Mouse (Mus musculus): Measurements from ENCODE around the gene AL731706.1.
"Not testable (repeated sequence)": the region's sequence is repeated elsewhere in the genome, so short reads cannot be mapped to it uniquely, and the experiment has no call there.

The AL731706.1 gene

GRCm38 (mm10) chr2:136891068-136891950 lies at the start of gene AL731706.1, which contains the start of the genes Slx4ip and Mkks:
TSS of gene AL731706.1 (minus strand) at chr2:136891389.
TSS of gene Slx4ip (plus strand) at chr2:136891218.
TSS of gene Mkks (minus strand) at chr2:136891389.
- DNase-seq (ENCODE audit: low spot score): peak; percentile 98

GRCm38 (mm10) chr2:136938249-136938648 lies 47.1 kb upstream of the AL731706.1 start:
- DNase-seq (ENCODE audit: low spot score): no peak

GRCm38 (mm10) chr2:136936391-136937288 lies 45.5 kb upstream of the AL731706.1 start:
- DNase-seq (ENCODE audit: low spot score): no peak

- peak; percentile 11 for DNase-seq (ENCODE audit: low spot score)
Observed at GRCm38 (mm10) chr2:136921003-136921408, 29.8 kb upstream of the AL731706.1 start.

- no peak for DNase-seq (ENCODE audit: low spot score)
Observed at GRCm38 (mm10) chr2:136920257-136920993, 29.2 kb upstream of the AL731706.1 start.

GRCm38 (mm10) chr2:136919433-136919832 lies 28.2 kb upstream of the AL731706.1 start:
- no peak for DNase-seq (ENCODE audit: low spot score)

GRCm38 (mm10) chr2:136914334-136914902 lies 23.2 kb upstream of the AL731706.1 start:
- no peak for DNase-seq (ENCODE audit: low spot score)

- no peak for DNase-seq (ENCODE audit: low spot score)
Observed at GRCm38 (mm10) chr2:136913021-136913420, 21.8 kb upstream of the AL731706.1 start.

GRCm38 (mm10) chr2:136911958-136912411 lies 20.8 kb upstream of the AL731706.1 start:
- DNase-seq (ENCODE audit: low spot score): no peak

GRCm38 (mm10) chr2:136909298-136909697 lies 18.1 kb upstream of the AL731706.1 start:
- DNase-seq (ENCODE audit: low spot score): no peak

- DNase-seq (ENCODE audit: low spot score): no peak
Observed at GRCm38 (mm10) chr2:136908596-136908995, 17.4 kb upstream of the AL731706.1 start.

GRCm38 (mm10) chr2:136896131-136896530 lies 4.9 kb upstream of the AL731706.1 start:
- no peak for DNase-seq (ENCODE audit: low spot score)

GRCm38 (mm10) chr2:136894494-136894893 lies 3.3 kb upstream of the AL731706.1 start:
- DNase-seq (ENCODE audit: low spot score): no peak

GRCm38 (mm10) chr2:136891951-136892371 lies 772 bp upstream of the AL731706.1 start:
- peak; percentile 86 for DNase-seq (ENCODE audit: low spot score)

GRCm38 (mm10) chr2:136890716-136891067 lies 497 bp downstream of the AL731706.1 start:
- DNase-seq (ENCODE audit: low spot score): not testable (repeated sequence)

- no peak for DNase-seq (ENCODE audit: low spot score)
Observed at GRCm38 (mm10) chr2:136886846-136887245, 4.3 kb downstream of the AL731706.1 start.

- no peak for DNase-seq (ENCODE audit: low spot score)
Observed at GRCm38 (mm10) chr2:136885579-136885978, 5.6 kb downstream of the AL731706.1 start, which contains the start of gene AL731706.2. TSS of gene AL731706.2 (minus strand) at chr2:136885679.

GRCm38 (mm10) chr2:136854543-136855388 lies 36.4 kb downstream of the AL731706.1 start:
- no peak for DNase-seq (ENCODE audit: low spot score)

GRCm38 (mm10) chr2:136850366-136850765 lies 40.8 kb downstream of the AL731706.1 start:
- DNase-seq (ENCODE audit: low spot score): no peak

- DNase-seq (ENCODE audit: low spot score): no peak
Observed at GRCm38 (mm10) chr2:136837994-136838393, 53.2 kb downstream of the AL731706.1 start.
